Mouse (Mus musculus): ENCODE data around the gene Slc6a2.

The Slc6a2 gene

DNA sequence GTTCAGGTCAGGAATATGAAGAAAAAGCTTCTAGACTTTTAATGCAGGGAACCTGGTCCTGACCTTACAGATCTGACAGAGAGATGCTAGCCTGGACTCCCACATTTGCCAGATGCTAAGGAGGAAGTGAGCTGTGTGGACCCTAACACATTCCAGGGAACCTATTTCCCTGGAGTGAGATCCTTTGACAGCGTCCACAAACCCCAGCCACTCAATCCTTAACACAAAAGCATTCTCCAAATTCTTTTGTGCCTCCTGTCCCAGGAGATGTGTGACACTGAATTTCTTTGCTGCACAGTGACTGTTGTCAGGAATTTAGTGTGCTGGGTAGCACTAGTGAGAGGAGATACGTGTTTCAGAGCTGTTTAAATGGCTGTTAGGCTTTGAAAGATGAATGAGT lies 79.0 kb downstream of the Slc6a2 start:
- no peak for DNase-seq

DNA sequence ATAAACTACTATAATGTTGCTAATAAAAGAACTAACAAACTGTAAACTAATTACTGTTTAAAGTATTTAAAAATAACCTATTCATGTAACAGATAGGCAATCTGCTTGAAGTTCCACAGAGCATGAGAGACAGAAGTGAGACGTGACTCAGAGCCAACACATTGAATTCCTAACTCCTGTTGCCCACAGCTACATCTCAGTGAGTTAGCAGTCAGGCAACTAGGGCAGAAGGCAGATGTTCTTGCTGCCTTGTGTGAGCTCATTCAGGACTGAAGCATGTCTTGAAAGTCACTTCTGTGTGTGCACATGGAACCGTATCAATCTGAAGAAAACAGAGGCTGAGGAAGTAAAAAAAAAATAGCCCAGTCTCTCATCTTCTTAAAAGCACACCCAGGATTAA lies 80.4 kb downstream of the Slc6a2 start:
- DNase-seq = no peak

DNA sequence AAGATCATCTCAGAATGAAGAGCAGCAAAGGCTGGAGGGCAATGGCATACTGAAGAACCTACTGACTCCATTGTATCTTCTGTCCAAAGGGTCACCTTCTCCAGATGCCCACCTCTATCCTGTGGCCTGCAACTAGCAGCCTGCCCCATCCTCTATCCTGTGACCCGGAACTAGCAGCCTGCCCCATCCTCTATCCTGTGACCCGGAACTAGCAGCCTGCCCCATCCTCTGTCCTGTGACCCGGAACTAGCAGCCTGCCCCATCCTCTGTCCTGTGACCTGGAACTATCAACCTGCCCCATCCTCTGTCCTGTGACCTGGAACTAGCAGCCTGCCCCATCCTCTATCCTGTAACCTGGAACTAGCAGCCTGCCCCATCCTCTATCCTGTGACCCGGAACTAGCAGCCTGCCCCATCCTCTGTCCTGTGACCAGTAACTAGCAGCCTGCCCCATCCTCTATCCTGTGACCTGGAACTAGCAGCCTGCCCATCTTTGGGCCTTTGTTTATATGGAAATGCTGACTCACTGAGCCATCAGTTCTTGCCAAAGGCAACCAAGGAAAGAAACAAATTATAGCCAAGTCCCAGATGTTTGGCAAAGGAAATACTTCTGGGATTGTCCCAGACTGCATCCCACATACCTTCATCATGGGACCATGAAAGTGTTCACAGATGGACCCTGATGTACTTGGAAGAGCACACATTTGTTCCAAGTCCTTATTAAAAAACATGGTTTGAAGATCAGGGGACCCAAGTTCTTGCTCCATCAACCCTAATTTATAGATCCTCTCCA lies 81.1 kb downstream of the Slc6a2 start:
- no peak for DNase-seq

DNA sequence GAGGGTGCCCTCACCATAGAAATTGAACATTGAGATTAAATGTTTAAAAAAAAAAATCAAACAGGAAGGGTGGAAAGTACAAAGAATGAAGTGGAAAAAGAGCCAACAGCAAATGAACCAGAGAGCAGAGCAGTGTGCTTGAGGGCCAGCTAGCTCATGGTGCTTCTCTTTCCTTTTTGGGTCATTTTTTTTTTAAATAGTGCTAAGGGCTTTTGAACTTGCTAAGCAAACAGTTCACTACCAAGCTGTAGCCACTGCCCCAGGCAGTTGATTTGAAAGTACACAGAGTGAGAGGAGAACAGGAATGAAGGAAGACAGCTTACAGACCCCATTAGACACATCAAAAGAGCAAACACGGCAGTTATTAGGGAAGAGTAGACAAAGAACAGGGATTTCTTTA lies 83.2 kb downstream of the Slc6a2 start:
- DNase-seq = no peak

DNA sequence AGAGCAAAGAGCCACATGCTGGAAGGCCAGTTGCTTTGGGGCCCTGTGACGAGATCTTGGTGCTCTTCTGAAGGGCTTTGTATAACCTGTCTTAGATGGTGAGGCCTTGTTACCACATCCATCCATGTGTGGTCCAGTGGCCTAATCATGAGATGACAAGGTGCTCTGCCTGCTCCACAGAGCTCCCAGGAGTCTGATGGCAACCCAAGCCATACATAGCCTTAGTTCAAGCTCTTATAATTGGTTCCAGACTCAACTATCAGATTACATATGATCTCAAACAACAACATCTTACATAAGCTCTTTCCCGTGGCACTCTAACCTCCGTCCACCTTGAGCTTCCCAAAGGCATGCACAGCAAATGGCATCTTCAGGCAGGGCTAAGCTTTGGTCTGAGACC lies 88.2 kb downstream of the Slc6a2 start, which contains the start of gene Ces1a:
Gene Ces1a (minus strand): TSS at position 101 of the 400 bp plus-strand sequence.
- DNase-seq = no peak

DNA sequence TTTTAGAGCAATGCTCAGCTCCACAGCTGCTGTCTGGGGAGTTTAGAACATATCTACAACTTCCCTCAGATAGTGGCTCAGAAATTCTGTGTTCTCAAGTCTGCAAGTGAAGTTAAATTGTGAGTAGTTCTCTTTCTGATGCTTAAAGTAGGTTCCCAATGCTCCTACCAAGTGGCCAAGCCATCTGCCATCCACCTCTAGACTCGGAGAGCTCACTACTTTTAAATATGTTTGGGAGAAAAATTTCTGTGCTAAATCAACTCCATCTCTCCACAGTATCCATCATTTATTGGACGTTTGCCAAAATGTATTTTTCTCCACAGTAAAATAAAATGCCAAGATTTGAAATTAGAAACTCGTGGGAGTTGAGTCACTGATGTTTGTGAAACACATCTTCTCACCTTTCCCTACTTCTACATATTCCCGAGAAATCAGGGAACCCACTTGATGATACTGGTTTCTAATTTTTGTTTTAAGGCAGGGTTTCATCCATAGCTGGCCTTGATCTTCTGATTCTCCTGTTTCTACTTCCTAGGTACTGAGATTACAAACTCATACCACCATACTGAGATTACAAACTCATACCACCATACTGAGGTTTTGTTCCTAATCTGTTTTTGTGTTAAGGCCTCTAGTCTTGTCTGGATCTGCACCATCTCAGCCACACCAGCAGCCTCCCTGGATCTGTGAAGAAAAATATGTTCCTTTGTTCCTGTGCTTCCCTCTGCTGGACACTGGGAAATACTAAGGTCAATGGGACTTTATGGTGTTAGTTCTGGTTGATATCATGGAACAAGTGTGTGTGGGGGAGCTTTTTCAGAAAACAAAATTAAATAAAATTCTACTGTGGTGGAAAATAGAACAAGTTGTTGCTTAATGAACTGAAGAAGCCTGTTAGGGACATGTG lies 88.9 kb downstream of the Slc6a2 start:
- DNase-seq = no peak

All from thymus, postnatal 25 days (tissue).